In the genomic region with DNA sequence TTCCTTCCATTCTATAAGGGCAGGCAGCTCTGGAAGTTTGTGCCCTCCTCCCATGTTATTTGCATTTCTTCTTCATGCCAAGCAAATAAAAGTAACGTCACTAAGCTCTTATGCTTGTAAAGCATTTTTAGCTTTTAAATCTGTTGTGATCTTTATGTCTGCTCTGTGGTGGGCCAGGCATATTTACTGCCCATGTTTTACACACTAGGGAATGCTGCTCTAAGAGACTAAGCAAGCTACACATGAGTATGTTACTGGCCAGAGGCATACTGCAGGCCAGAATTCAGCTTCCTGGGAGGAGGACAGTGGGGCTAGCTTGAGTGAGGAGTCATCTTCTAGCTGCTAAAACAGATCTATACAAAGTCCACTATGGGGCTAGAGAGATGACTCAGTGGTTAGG, we compare ENCODE assay signal across 15 mouse cellular contexts.
"Had no signal": no experiment of that assay in that cellular context is flagged by ENCODE, and none has a peak within 500 bp of the region (broad histone marks: within the 10 kb centered on the region; RNA-seq: fewer than 3 reads in every experiment).

No protein-coding gene starts in this region.

- H3K36me3 ChIP-seq: neural tube, embryonic 15.5 days; stomach, embryonic 15.5 days had no signal

- H3K4me3 ChIP-seq: neural tube, embryonic 15.5 days; stomach, embryonic 15.5 days had no signal

- H3K27ac ChIP-seq: neural tube, embryonic 15.5 days; stomach, embryonic 15.5 days; stomach, postnatal 0 days had no signal

- H3K4me1 ChIP-seq: stomach, embryonic 15.5 days had no signal

- H3K27me3 ChIP-seq: neural tube, embryonic 15.5 days; stomach, embryonic 15.5 days had no signal

- H3K9me3 ChIP-seq: neural tube, embryonic 15.5 days; stomach, embryonic 15.5 days had no signal

- DNase-seq: retina, postnatal 1 day; right cerebral cortex, adult 18-20 months; right cerebral cortex, postnatal 14 days; right cerebral cortex, postnatal 25 days; right cerebral cortex, postnatal 4 days; spleen, adult 18-20 months; thymus, adult 18-20 months; thymus, adult 2 months; thymus, postnatal 14 days; thymus, postnatal 25 days; thymus, postnatal 36 days; thymus, postnatal 4 days had no signal

- H3K4me2 ChIP-seq: neural tube, embryonic 15.5 days; stomach, embryonic 15.5 days had no signal

- H3K9ac ChIP-seq: neural tube, embryonic 15.5 days; stomach, embryonic 15.5 days had no signal
